Mouse (Mus musculus) lung, postnatal 0 days (tissue): ENCODE measurements around the gene Selenon. TPM values are rescaled to one million over a fixed set of nuclear protein-coding genes. Genes with fewer than 3 reads are reported as not detected.
"Not testable (repeated sequence)": the region's sequence is repeated elsewhere in the genome, so short reads cannot be mapped to it uniquely, and the experiment has no call there.

Experiments
- ATAC-seq: fragments of 200-750 bp; cut with Nextera tagmentation; 2 replicates; pipeline ENCODE4 v1.8.0; 2017; ENCODE audit warnings: moderate library complexity
- DNase-seq: peaks from one replicate; pipeline ENCODE4 v3.0.0-alpha.2; 2016; ENCODE audit warnings: low spot score
- H3K27ac ChIP-seq: fragments of 300-500 bp; sonication (generic); 2 replicates; pipeline ENCODE4 v1.5.1; 2014; ENCODE audit warnings: antibody characterized with exemption, mild to moderate bottlenecking, low read length, mixed read lengths
- H3K27me3 ChIP-seq: fragments of 300-500 bp; sonication (generic); replicated peaks from 2 replicates; pipeline ENCODE4 v1.6.1; 2014; ENCODE audit warnings: low read length, mixed read lengths; ENCODE audit not compliant: insufficient read depth
- H3K36me3 ChIP-seq: fragments of 300-500 bp; sonication (generic); 2 replicates; pipeline ENCODE4 v1.6.1; 2014; ENCODE audit warnings: low read length, mixed read lengths; ENCODE audit not compliant: insufficient read depth
- H3K4me1 ChIP-seq: fragments of 300-500 bp; sonication (generic); 2 replicates; pipeline ENCODE4 v1.6.1; 2014; ENCODE audit warnings: antibody characterized with exemption, low read depth, low read length, mixed read lengths; ENCODE audit not compliant: insufficient read depth
- H3K4me2 ChIP-seq: fragments of 300-500 bp; sonication (generic); replicated peaks from 2 replicates; pipeline ENCODE4 v1.6.1; 2014; ENCODE audit warnings: low read depth, mild to moderate bottlenecking, low read length, moderate library complexity, mixed read lengths
- H3K4me3 ChIP-seq: fragments of 300-500 bp; sonication (generic); 2 replicates; pipeline ENCODE4 v1.5.1; 2014; ENCODE audit warnings: low read depth, low read length
- H3K9ac ChIP-seq: fragments of 300-500 bp; sonication (generic); replicated peaks from 2 replicates; pipeline ENCODE4 v1.6.1; 2014; ENCODE audit warnings: low read depth, mild to moderate bottlenecking
- H3K9me3 ChIP-seq: fragments of 300-500 bp; sonication (generic); 2 replicates; pipeline ENCODE4 v1.6.1; 2016; ENCODE audit warnings: low read length, mixed read lengths
- CTCF ChIP-seq: IDR thresholded peaks from 2 replicates; pipeline ENCODE4 v1.5.1; 2016; ENCODE audit warnings: antibody characterized with exemption, mild to moderate bottlenecking
- EP300 ChIP-seq: IDR thresholded peaks from 2 replicates; pipeline ENCODE4 v1.6.1; 2016; ENCODE audit warnings: antibody characterized with exemption, mild to moderate bottlenecking, control low read depth
- WGBS: fragments of 180-500 bp; shearing (Covaris S2); extraction: QIAGEN DNeasy Blood & Tissue Kit; methylation state at CpG from one replicate; pipeline ENCODE4 v1.1.7; 2014; 5-methylcytosine and 5-hydroxymethylcytosine counted together
- microRNA-seq: library from miRNA; unstranded; fragments of <30 nt; microRNA quantifications from one replicate; pipeline ENCODE4, GENCODE M21; 2016
- polyA plus RNA-seq: library from polyadenylated mRNA; unstranded; fragments of >200 nt; fragmentation: Nextera tagmentation; extraction: Ambion mirVana; gene quantifications from 2 replicates; pipeline ENCODE4 v1.2.1, GENCODE M21; 2015

The Selenon gene
- polyA plus RNA-seq, 1 experiment from 2014 or later = 13.6 TPM

DNA sequence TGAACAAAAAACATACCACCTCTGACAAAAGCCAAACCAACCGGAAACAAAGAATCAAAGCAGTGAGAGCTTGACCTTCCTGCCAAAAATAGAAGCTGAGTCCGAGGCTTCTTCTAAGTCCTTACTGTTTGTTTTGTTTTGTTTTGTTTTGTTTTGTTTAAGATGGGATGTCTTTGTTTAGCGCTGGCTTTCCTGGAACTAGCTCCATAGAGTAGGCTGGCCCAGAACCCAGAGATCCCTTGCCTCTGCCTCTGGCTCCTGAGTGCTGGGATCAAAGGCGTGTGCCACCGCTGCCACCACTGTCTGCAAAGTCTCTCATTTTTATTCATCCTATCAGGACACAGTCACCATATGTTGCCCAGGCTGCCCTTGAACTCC is 56.4 kb downstream of the Selenon start:
- ATAC-seq = peak; percentile 23
- 42% methylated on average over 5 of the region's 5 CpGs for WGBS

DNA sequence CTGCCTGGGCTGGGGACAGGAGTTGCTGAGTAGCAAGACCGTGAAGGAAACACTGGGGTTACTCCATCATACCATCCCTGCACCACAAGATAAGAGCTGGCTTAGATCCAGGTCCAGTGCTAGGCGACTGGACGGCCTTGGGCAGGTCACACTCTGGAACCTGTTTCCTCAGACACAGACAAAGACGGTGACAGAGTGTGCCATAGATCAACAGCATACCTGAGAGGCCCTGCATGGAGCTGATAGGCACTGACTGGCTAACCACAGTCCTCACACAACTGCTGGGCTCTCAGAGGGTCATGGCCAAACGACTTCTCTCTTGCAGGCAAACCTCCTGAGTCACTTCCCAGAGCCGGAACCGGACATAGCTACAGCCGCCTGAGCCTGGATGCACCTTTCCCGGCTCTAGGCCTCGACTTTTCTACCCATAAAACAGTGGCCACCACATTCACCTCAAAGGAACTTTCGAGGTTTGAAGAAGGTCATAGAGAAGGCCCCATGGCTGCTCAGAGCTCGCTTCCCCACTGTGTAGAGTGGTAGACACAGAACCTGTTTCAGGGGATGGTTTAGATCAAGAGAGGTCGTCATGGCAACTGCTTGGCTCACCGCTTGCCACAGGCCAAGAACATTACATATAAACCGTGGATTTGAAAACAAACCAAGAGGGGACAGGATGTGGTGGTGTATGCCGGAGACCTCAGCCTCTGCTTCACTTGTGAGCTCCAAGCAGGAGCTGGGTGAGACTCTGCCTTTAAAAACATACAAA is 57.0 kb downstream of the Selenon start:
- ATAC-seq (peak; percentile 41), DNase-seq (peak; percentile 70)
- peak overlapping the region; percentile 85 for H3K27ac ChIP-seq
- 38% methylated on average over 16 of the region's 16 CpGs for WGBS
- H3K4me3 ChIP-seq = no peak overlapping the region
- no peak overlapping the region for H3K9ac ChIP-seq
- no peak overlapping the region for H3K4me2 ChIP-seq
- TF ChIP-seq EP300 = no peak
- no peak for TF ChIP-seq CTCF
- peaks cover 17% of the 10 kb centered on the region; the same call in 1 of the 2 replicates for H3K4me1 ChIP-seq
- H3K36me3 ChIP-seq = no peaks in the 10 kb centered on the region
- H3K9me3 ChIP-seq = no peaks in the 10 kb centered on the region
- H3K27me3 ChIP-seq = no peaks in the 10 kb centered on the region

More for the DNA sequence above, 56.4 kb downstream of the Selenon start:
- Histone ChIP-seq H3K27me3 (no peaks in the 10 kb centered on the region), H3K9me3 (no peaks in the 10 kb centered on the region), H3K36me3 (no peaks in the 10 kb centered on the region), H3K4me1 (peaks cover 17% of the 10 kb centered on the region; the same call in 1 of the 2 replicates), H3K4me2 (no peak overlapping the region), H3K4me3 (no peak overlapping the region), H3K27ac (peak overlapping the region; percentile 85), H3K9ac (no peak overlapping the region)
- peak; percentile 56 for DNase-seq
- TF ChIP-seq CTCF = no peak
- TF ChIP-seq EP300 = peak; percentile 69

DNA sequence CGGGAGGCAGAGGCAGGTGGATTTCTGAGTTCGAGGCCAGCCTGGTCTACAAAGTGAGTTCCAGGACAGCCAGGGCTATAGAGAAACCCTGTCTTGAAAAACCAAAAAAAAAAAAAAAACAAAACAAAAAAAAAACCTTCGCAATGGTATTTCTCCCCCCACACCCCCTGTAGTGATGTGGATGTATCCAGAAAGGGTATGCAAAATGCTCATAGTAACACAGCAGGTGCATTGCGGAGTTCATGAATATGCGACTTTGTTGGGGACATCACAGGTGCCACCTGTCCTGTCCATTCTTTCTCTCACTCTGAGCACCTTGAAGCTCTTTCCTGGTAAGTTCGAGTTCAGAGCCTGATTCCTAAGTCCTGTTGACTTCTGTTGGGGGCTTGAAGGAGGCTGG is 57.8 kb downstream of the Selenon start:
- Histone ChIP-seq H3K27ac (peak overlapping the region; percentile 85; the same call in 1 of the 2 replicates), H3K4me1 (peaks cover 17% of the 10 kb centered on the region; the same call in 1 of the 2 replicates)
- not testable (repeated sequence) for H3K9me3 ChIP-seq, H3K9ac ChIP-seq, H3K4me3 ChIP-seq, H3K4me2 ChIP-seq, H3K27me3 ChIP-seq, DNase-seq, ATAC-seq, H3K36me3 ChIP-seq
- 94% methylated on average over 6 of the region's 6 CpGs for WGBS

DNA sequence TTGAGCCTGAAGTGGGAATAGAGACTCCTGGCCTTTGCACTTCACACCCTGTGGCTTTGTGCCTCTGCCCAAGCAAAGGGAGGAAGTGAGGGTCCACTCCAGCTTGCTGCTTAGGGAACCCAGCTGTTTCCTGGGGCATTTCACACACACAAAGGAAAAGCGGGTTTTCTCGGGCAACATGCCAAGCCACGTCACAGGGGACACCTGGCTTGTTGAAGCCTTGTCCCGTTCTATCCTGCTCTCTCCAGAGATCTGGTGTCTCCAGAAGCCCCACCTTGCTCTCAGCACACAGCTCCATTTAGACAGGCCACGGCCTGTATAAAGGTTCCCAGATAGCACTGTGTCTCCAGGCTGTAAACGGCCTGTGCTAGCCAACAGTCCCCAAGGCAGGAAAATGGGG is 60.2 kb downstream of the Selenon start:
- Histone ChIP-seq H3K4me1 (peaks cover 14% of the 10 kb centered on the region; the same call in 1 of the 2 replicates), H3K36me3 (no peaks in the 10 kb centered on the region), H3K9me3 (no peaks in the 10 kb centered on the region), H3K4me2 (no peak overlapping the region), H3K9ac (no peak overlapping the region), H3K27ac (no peak overlapping the region), H3K4me3 (no peak overlapping the region), H3K27me3 (no peaks in the 10 kb centered on the region)
- ATAC-seq = no peak
- TF ChIP-seq EP300 (no peak), CTCF (no peak)
- DNase-seq = no peak
- 36% methylated on average over 6 of the region's 6 CpGs for WGBS

DNA sequence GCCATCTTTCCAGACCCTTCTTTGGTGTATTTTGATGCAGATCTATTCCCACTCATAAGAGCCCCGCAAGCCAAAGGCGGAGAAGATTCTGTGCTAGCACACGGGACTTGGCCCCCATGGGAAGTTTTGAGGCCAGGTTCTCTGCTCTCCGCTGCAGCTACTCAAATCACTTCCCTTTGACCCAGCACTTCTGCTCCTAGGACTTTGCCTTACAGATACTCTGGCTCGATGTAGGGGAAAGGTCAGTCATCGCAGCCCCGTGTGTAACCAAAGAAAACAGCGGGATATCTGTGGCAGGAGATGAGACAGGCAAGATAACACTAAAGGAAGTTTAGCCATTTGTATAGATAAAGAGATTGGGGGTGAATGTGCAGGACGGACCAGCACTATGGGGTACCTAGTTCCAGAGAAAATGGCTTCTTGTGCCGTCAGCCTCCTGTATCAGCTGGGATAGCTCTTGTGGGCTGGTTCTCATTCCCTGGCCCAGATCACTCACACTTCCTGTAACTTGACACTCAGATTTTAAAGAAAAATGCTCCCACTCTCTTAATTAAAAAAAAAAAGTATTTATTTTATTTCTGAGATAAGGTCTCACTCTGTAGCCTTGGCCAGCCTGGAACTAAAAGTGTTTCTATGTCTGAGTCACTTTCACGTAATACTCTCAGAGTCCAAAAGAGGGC is 61.8 kb downstream of the Selenon start:
- no peak overlapping the region for H3K4me2 ChIP-seq
- ATAC-seq (no peak), DNase-seq (no peak)
- 65% methylated on average over 11 of the region's 11 CpGs for WGBS
- H3K27ac ChIP-seq = no peak overlapping the region
- no peak overlapping the region for H3K4me3 ChIP-seq
- no peaks in the 10 kb centered on the region for H3K9me3 ChIP-seq
- no peak overlapping the region for H3K9ac ChIP-seq
- H3K36me3 ChIP-seq = no peaks in the 10 kb centered on the region
- 0 out of 2 replicates have a peak, but pooled peaks cover 5% of the 10 kb centered on the region for H3K4me1 ChIP-seq
- TF ChIP-seq CTCF = no peak
- no peak for TF ChIP-seq EP300
- no peaks in the 10 kb centered on the region for H3K27me3 ChIP-seq

DNA sequence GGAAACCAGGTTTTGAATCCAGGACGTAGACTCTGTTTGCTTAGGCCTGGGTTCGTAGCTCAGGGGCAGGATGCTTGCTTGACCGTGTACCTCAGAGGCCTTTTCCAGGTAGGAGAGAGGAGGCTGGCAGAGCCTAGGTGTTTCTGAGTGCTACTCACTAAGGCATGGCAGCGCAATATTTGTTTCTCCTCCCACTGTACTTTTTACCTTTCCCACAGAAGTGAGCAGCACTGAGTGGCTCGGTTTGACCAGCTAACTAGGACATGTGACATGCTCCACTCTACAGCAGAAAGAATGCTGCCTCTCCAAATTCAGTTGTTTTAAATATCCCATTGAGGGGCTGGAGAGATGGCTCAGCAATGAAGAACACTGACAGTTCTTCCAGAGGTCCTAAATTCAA is 63.8 kb downstream of the Selenon start:
- ATAC-seq = peak; percentile 88
- Histone ChIP-seq H3K36me3 (no peaks in the 10 kb centered on the region), H3K9me3 (no peaks in the 10 kb centered on the region), H3K9ac (no peak overlapping the region), H3K27ac (peak overlapping the region; percentile 69), H3K27me3 (no peaks in the 10 kb centered on the region), H3K4me2 (no peak overlapping the region), H3K4me3 (no peak overlapping the region), H3K4me1 (no peaks in the 10 kb centered on the region)
- DNase-seq = peak; percentile 86
- peak; percentile 60; the same call in 1 of the 2 replicates for TF ChIP-seq EP300
- no peak for TF ChIP-seq CTCF
- WGBS = 58% methylated on average over 5 of the region's 5 CpGs

Small RNA genes lying within 50 kb of the gene (microRNA-seq; reads per million reads assigned to microRNA genes)
- gene Mir6403 = not detected

Other genes starting within 250 kb of the Selenon start
- gene Trim63, start 237.0 kb downstream of the Selenon start, polyA plus RNA-seq = 0.75 and 1.3 TPM in 2 replicates
- gene Slc30a2, start 209.0 kb downstream of the Selenon start, polyA plus RNA-seq = 0.79 and 1.1 TPM in 2 replicates
- gene Extl1, start 168.3 kb downstream of the Selenon start, polyA plus RNA-seq = 0.82 and 1.3 TPM in 2 replicates
- gene Pafah2, start 155.8 kb downstream of the Selenon start, polyA plus RNA-seq = 14.1 and 16.2 TPM in 2 replicates
- gene Stmn1, start 83.8 kb downstream of the Selenon start, polyA plus RNA-seq = 260 and 357 TPM in 2 replicates
- gene Paqr7, start 55.5 kb downstream of the Selenon start, polyA plus RNA-seq = 27.5 and 33.0 TPM in 2 replicates
- 0.84 and 1.6 TPM in 2 replicates for gene Aunip, start 41.2 kb downstream of the Selenon start, polyA plus RNA-seq
- 169 and 188 TPM in 2 replicates for gene Mtfr1l, start 16.8 kb downstream of the Selenon start, polyA plus RNA-seq
- gene Man1c1, start 152.1 kb upstream of the Selenon start, polyA plus RNA-seq = 2.9 and 3.0 TPM in 2 replicates
- gene Ldlrap1, start 215.9 kb upstream of the Selenon start, polyA plus RNA-seq = 23.5 and 24.4 TPM in 2 replicates